Mouse (Mus musculus) bone marrow macrophage, adult 2 months (primary cell): Measurements from ENCODE around the gene Tfdp1.

Experiments
- CTCF ChIP-seq: IDR thresholded peaks from 2 replicates; pipeline ENCODE4 v1.5.1; 2012; ENCODE audit warnings: low read depth, mild to moderate bottlenecking, low read length, moderate library complexity
- POLR2A ChIP-seq: IDR thresholded peaks from 2 replicates; pipeline ENCODE4 v1.6.1; 2012; ENCODE audit warnings: mild to moderate bottlenecking, low read depth, low read length, borderline replicate concordance

DNA sequence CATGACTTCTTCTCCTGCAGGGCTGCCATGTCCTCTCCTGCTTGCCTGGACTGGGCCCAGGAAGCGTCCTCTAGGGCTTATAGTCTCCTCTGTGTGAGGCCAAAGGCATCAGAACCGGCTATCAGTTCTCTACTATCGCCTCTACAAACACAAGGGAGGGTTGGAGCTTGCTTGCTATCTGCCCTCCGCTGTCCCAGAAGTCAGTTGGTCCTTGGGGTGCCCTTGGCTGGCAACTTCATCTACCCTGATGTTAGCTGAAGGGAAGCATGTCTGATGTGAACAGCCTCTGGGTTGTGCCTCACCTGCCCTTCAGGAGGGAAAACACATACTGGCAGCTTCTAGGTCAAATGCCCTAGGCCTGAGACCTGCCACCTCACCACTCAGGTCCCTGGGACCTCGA, 58.2 kb downstream of the Tfdp1 start, which contains the start of gene Atp4b:
- TF ChIP-seq CTCF (no peak), POLR2A (no peak)
